Mouse (Mus musculus): ENCODE data around the gene Gm11634.

Gm11634 gene

GRCm38 (mm10) chr11:101562391-101562790 lies 36.7 kb downstream of the Gm11634 start:
- peak; percentile 36 to 73 for DNase-seq (ENCODE audit: low spot score in 2 of 2)

- DNase-seq (ENCODE audit: low spot score in 2 of 2), result no peak
These were observed 42.1 kb downstream of the Gm11634 start for GRCm38 (mm10) chr11:101556954-101557353.

GRCm38 (mm10) chr11:101556541-101556940 lies 42.5 kb downstream of the Gm11634 start:
- no peak for DNase-seq (ENCODE audit: low spot score in 2 of 2)

GRCm38 (mm10) chr11:101553354-101553930 lies 45.6 kb downstream of the Gm11634 start:
- peak in 1 of 2 experiments; percentile 18 for DNase-seq (ENCODE audit: low spot score in 2 of 2)

GRCm38 (mm10) chr11:101552476-101553300 lies 46.4 kb downstream of the Gm11634 start:
- peak; percentile 90 to 96 for DNase-seq (ENCODE audit: low spot score in 2 of 2)

GRCm38 (mm10) chr11:101551751-101552475 lies 47.1 kb downstream of the Gm11634 start, which contains the start of the genes Brca1 and Nbr1:
TSS of gene Brca1 (minus strand) at chr11:101551955.
TSS of gene Nbr1 (plus strand) at chr11:101552149.
- DNase-seq (ENCODE audit: low spot score in 2 of 2), result peak; percentile 86 to 96

- DNase-seq (ENCODE audit: low spot score in 2 of 2), result no peak
These were observed 50.5 kb downstream of the Gm11634 start for GRCm38 (mm10) chr11:101548526-101548925.

GRCm38 (mm10) chr11:101544132-101544531 lies 54.9 kb downstream of the Gm11634 start:
- DNase-seq (ENCODE audit: low spot score in 2 of 2), result no peak

All from spleen, postnatal 10 days (tissue).